Mouse (Mus musculus) spleen, adult 12 weeks (tissue): ENCODE data around the gene Dock1.

Experiments used
- DNase-seq: peaks from one replicate; pipeline ENCODE4 v3.0.0; 2022; ENCODE audit warnings: low spot score

Dock1 gene

GRCm38 (mm10) chr7:134753417-134753816 is 83.0 kb downstream of the Dock1 start:
- DNase-seq, result no peak

GRCm38 (mm10) chr7:134757605-134758004 is 87.2 kb downstream of the Dock1 start:
- no peak for DNase-seq

- DNase-seq, result no peak
These were observed 91.3 kb downstream of the Dock1 start for GRCm38 (mm10) chr7:134761799-134762198.

GRCm38 (mm10) chr7:134765130-134765529 is 94.7 kb downstream of the Dock1 start:
- no peak for DNase-seq

- DNase-seq, result no peak
These were observed 100.9 kb downstream of the Dock1 start for GRCm38 (mm10) chr7:134771314-134771713.

- DNase-seq, result no peak
These were observed 101.9 kb downstream of the Dock1 start for GRCm38 (mm10) chr7:134772363-134772762.

- no peak for DNase-seq
These were observed 102.6 kb downstream of the Dock1 start for GRCm38 (mm10) chr7:134772867-134773590.

GRCm38 (mm10) chr7:134773761-134774415 is 103.4 kb downstream of the Dock1 start:
- DNase-seq, result no peak

GRCm38 (mm10) chr7:134774468-134775162 is 104.2 kb downstream of the Dock1 start:
- no peak for DNase-seq

- DNase-seq, result no peak
These were observed 105.2 kb downstream of the Dock1 start for GRCm38 (mm10) chr7:134775671-134776070.

GRCm38 (mm10) chr7:134776306-134776705 is 105.9 kb downstream of the Dock1 start:
- DNase-seq, result no peak

- DNase-seq, result no peak
These were observed 109.3 kb downstream of the Dock1 start for GRCm38 (mm10) chr7:134779761-134780160.

- no peak for DNase-seq
These were observed 116.7 kb downstream of the Dock1 start for GRCm38 (mm10) chr7:134787110-134787509.

- no peak for DNase-seq
These were observed 124.4 kb downstream of the Dock1 start for GRCm38 (mm10) chr7:134794889-134795288.

GRCm38 (mm10) chr7:134800079-134800478 is 129.6 kb downstream of the Dock1 start:
- DNase-seq, result no peak

- DNase-seq, result no peak
These were observed 134.0 kb downstream of the Dock1 start for GRCm38 (mm10) chr7:134804422-134804821.

- no peak for DNase-seq
These were observed 136.3 kb downstream of the Dock1 start for GRCm38 (mm10) chr7:134806799-134807198.

GRCm38 (mm10) chr7:134808406-134808805 is 138.0 kb downstream of the Dock1 start:
- DNase-seq, result no peak

- no peak for DNase-seq
These were observed 139.0 kb downstream of the Dock1 start for GRCm38 (mm10) chr7:134809241-134809975.

GRCm38 (mm10) chr7:134818471-134818870 is 148.0 kb downstream of the Dock1 start:
- DNase-seq, result no peak

GRCm38 (mm10) chr7:134821264-134821663 is 150.8 kb downstream of the Dock1 start:
- no peak for DNase-seq

- DNase-seq, result no peak
These were observed 151.6 kb downstream of the Dock1 start for GRCm38 (mm10) chr7:134822006-134822405.
